Mouse (Mus musculus): ENCODE results near the gene Atp6v1g2. TPM values are rescaled to one million over a fixed set of nuclear protein-coding genes. Genes with fewer than 3 reads are reported as not detected.
A peak's percentile ranks its signal among the peaks of the same experiment; 100 is the strongest.

Atp6v1g2 gene
- polyA plus RNA-seq, 1 experiment from 2014 or later, result 78.1 TPM

GRCm38 (mm10) chr17:35200398-35200797 is 33.1 kb upstream of the Atp6v1g2 start:
- DNase-seq, result no peak
- ATAC-seq (ENCODE audit: low FRiP score, low TSS enrichment), result no peak
- Histone ChIP-seq H3K4me1 (ENCODE audit: control insufficient read depth, insufficient read depth, low read length) (peaks cover 6% of the 10 kb centered on the region; the same call in 1 of the 2 replicates), H3K9me3 (ENCODE audit: control insufficient read depth, low read length) (no peaks in the 10 kb centered on the region), H3K27me3 (ENCODE audit: control insufficient read depth, insufficient read depth, low read length) (peaks cover 20% of the 10 kb centered on the region), H3K9ac (replicated peaks; ENCODE audit: low read length) (no peak overlapping the region), H3K27ac (replicated peaks; ENCODE audit: low read depth, low read length) (no peak overlapping the region), H3K4me2 (ENCODE audit: low read length) (no peak overlapping the region), H3K4me3 (replicated peaks; ENCODE audit: low read depth, low read length) (no peak overlapping the region), H3K36me3 (ENCODE audit: control insufficient read depth, insufficient read depth, low read length) (no peaks in the 10 kb centered on the region)
- 87% methylated on average over 11 of the region's 11 CpGs for WGBS

DNA sequence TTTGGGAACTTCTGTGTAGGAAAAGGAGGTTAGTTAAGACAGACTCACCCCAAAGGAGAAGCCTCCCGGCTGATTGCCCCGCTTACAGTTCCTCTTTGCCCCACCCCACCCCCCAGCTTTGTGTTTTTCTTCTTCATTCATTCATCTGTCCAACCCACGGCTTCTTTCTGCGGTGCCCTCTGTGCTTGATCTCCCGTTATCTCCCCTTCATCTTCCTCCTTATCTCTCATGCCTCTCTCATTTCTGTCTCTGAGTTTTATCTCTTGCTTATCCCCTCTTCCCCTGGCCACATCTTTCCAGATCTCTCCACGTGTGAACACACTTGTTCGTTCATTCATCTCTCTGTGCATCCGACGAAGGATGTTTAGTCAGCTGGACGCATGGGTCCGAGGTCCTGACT is 32.3 kb upstream of the Atp6v1g2 start:
- DNase-seq (no peak), ATAC-seq (ENCODE audit: low FRiP score, low TSS enrichment) (no peak)
- Histone ChIP-seq H3K9ac (replicated peaks; ENCODE audit: low read length) (no peak overlapping the region), H3K4me1 (ENCODE audit: control insufficient read depth, insufficient read depth, low read length) (no peaks in the 10 kb centered on the region), H3K9me3 (ENCODE audit: control insufficient read depth, low read length) (no peaks in the 10 kb centered on the region), H3K27me3 (ENCODE audit: control insufficient read depth, insufficient read depth, low read length) (peaks cover 13% of the 10 kb centered on the region), H3K4me2 (ENCODE audit: low read length) (no peak overlapping the region), H3K27ac (replicated peaks; ENCODE audit: low read depth, low read length) (no peak overlapping the region), H3K4me3 (replicated peaks; ENCODE audit: low read depth, low read length) (no peak overlapping the region), H3K36me3 (ENCODE audit: control insufficient read depth, insufficient read depth, low read length) (no peaks in the 10 kb centered on the region)
- 80% methylated on average over 11 of the region's 11 CpGs for WGBS

GRCm38 (mm10) chr17:35201787-35202186 is 31.7 kb upstream of the Atp6v1g2 start, which contains the start of gene Tnf:
Gene Tnf (minus strand): TSS chr17:35202007.
- H3K36me3 ChIP-seq (ENCODE audit: control insufficient read depth, insufficient read depth, low read length), result no peaks in the 10 kb centered on the region
- ATAC-seq (ENCODE audit: low FRiP score, low TSS enrichment), result no peak

DNA sequence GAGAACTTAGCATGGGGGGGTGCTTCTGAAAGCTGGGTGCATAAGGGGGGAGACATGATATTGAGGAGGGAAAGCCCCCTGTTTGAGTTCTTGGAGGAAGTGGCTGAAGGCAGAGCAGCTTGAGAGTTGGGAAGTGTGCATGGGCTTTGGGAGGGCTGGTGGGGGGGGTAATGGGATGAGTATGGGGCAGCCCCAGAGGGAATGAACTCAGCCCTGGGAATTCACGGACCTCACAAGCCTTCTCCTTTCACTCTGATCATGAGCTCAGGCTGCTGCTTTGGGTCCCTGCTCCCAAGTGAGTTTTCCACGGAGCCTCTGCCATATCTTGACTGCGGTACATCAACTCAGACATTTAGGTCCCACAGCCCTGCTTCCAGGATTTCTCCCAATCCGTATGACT is 31.0 kb upstream of the Atp6v1g2 start:
- no peak for DNase-seq
- Histone ChIP-seq H3K9ac (replicated peaks; ENCODE audit: low read length) (no peak overlapping the region), H3K4me3 (replicated peaks; ENCODE audit: low read depth, low read length) (no peak overlapping the region), H3K4me1 (ENCODE audit: control insufficient read depth, insufficient read depth, low read length) (no peaks in the 10 kb centered on the region), H3K9me3 (ENCODE audit: control insufficient read depth, low read length) (no peaks in the 10 kb centered on the region), H3K36me3 (ENCODE audit: control insufficient read depth, insufficient read depth, low read length) (no peaks in the 10 kb centered on the region), H3K27ac (replicated peaks; ENCODE audit: low read depth, low read length) (no peak overlapping the region), H3K4me2 (ENCODE audit: low read length) (no peak overlapping the region), H3K27me3 (ENCODE audit: control insufficient read depth, insufficient read depth, low read length) (0 out of 2 replicates have a peak, but pooled peaks cover 3% of the 10 kb centered on the region)
- 78% methylated on average over 4 of the region's 4 CpGs for WGBS
- no peak for ATAC-seq (ENCODE audit: low FRiP score, low TSS enrichment)

More at GRCm38 (mm10) chr17:35201787-35202186, 31.7 kb upstream of the Atp6v1g2 start, which contains the start of gene Tnf:
- Histone ChIP-seq H3K4me2 (ENCODE audit: low read length) (no peak within 1 kb of the TSS), H3K4me3 (replicated peaks; ENCODE audit: low read depth, low read length) (no peak within 1 kb of the TSS), H3K9me3 (ENCODE audit: control insufficient read depth, low read length) (no peaks in the 10 kb centered on the region), H3K4me1 (ENCODE audit: control insufficient read depth, insufficient read depth, low read length) (no peaks in the 10 kb centered on the region), H3K27ac (replicated peaks; ENCODE audit: low read depth, low read length) (no peak within 1 kb of the TSS), H3K9ac (replicated peaks; ENCODE audit: low read length) (no peak within 1 kb of the TSS), H3K27me3 (ENCODE audit: control insufficient read depth, insufficient read depth, low read length) (peaks cover 6% of the 10 kb centered on the region; the same call in 1 of the 2 replicates)
- DNase-seq, result no peak
- WGBS, result 51% methylated on average over 13 of the region's 13 CpGs

DNA sequence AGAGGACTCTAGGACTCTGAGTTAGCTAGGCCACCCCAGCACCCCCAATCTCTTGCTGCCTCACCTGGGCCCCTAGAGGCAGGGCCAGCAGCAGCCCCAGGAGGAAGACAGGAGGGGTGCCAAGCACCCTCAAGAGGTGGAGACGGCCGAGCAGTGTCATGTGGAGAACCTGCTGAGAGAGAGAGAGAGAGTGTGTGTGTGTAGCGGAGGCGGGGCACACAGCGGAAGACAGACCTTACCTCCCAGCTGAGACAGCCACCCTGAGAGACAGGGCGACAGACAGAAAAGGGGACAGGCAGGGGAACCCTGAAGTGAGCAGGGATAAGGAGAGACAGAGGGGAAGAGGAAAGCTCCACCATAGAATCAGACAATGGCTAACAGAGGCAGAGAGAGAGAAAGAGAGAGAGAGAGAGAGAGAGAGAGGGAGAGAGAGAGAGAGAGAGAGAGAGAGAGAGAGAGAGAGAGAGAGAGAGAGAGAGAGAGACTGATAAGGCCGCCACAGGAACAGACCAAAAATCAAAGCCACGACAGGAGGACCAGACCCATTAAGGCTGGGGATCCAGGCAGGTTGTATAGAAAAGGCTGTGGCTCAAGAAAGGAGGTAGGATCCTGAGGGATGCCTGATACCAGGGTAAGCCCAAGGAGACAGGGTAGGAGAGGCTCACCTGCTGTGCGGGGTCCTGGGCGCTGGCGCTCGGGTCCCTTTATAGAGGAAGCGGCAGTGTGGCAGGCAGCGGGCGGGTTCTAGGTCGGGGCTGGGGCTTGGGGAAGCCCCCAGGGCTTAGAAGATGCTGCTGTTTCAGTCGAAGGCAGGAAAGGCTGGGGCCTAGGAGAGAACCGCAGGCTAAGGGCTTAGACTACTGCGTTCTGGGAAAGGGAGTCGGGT is 28.7 kb upstream of the Atp6v1g2 start, which contains the start of gene Lta:
Gene Lta, minus strand, starts transcription at position 858 of the 886 bp plus-strand sequence.
- no peak within 1 kb of the TSS for H3K27ac ChIP-seq (replicated peaks; ENCODE audit: low read depth, low read length)
- no peak for DNase-seq
- H3K36me3 ChIP-seq (ENCODE audit: control insufficient read depth, insufficient read depth, low read length), result no peaks in the 10 kb centered on the region
- 0 out of 2 replicates have a peak, but pooled peaks cover 3% of the 10 kb centered on the region for H3K27me3 ChIP-seq (ENCODE audit: control insufficient read depth, insufficient read depth, low read length)
- no peak within 1 kb of the TSS for H3K4me3 ChIP-seq (replicated peaks; ENCODE audit: low read depth, low read length)
- no peaks in the 10 kb centered on the region for H3K4me1 ChIP-seq (ENCODE audit: control insufficient read depth, insufficient read depth, low read length)
- H3K9ac ChIP-seq (replicated peaks; ENCODE audit: low read length), result 0 out of 2 replicates have a peak within 1 kb of the TSS, but pooled peaks have one; percentile 9
- 28% methylated on average over 20 of the region's 20 CpGs for WGBS
- H3K4me2 ChIP-seq (ENCODE audit: low read length), result no peak within 1 kb of the TSS
- no peak for ATAC-seq (ENCODE audit: low FRiP score, low TSS enrichment)
- no peaks in the 10 kb centered on the region for H3K9me3 ChIP-seq (ENCODE audit: control insufficient read depth, low read length)

GRCm38 (mm10) chr17:35205380-35205769 is 28.1 kb upstream of the Atp6v1g2 start:
- 58% methylated on average over 10 of the region's 10 CpGs for WGBS
- Histone ChIP-seq H3K27me3 (ENCODE audit: control insufficient read depth, insufficient read depth, low read length) (0 out of 2 replicates have a peak, but pooled peaks cover 3% of the 10 kb centered on the region), H3K4me3 (replicated peaks; ENCODE audit: low read depth, low read length) (no peak overlapping the region), H3K4me2 (ENCODE audit: low read length) (no peak overlapping the region), H3K4me1 (ENCODE audit: control insufficient read depth, insufficient read depth, low read length) (no peaks in the 10 kb centered on the region), H3K27ac (replicated peaks; ENCODE audit: low read depth, low read length) (no peak overlapping the region), H3K9me3 (ENCODE audit: control insufficient read depth, low read length) (no peaks in the 10 kb centered on the region), H3K36me3 (ENCODE audit: control insufficient read depth, insufficient read depth, low read length) (no peaks in the 10 kb centered on the region), H3K9ac (replicated peaks; ENCODE audit: low read length) (0 out of 2 replicates have a peak overlapping the region, but pooled peaks have one; percentile 9)
- DNase-seq (no peak), ATAC-seq (ENCODE audit: low FRiP score, low TSS enrichment) (no peak)

DNA sequence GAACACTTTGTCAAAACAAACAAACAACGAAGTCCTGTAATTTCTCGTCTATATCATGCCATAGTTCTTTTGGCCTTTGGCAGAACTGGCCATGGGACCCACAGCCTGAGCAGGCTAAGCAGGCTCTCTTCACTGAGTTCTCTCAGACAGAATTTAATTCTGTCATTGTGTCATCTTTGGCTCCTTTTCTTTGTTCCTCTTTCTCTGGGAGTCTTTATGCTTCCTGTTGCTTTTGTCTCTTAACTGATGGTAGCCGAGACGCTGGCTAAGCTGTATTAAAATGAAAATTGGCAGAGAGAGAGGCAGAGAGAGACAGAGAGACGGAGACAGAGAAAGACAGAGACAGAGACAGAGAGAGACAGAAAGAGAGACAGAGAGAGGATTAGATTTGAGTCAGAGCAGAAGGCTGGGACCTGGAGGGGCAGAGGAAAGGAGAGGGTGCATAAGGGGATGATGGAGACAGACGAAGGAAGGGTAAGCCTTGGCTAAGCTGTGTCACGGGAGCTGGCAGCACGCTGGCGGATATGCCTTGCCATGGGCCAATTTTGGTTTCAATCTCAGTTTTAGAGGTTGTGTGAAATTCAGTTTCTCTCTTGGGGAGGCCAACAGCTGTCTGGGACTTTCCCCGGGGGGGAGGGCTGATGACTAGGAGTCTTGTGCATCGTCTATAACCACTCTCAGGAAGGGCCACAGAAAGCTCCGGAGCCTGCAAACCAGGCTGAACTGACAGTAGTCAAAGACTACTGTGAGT is 23.5 kb upstream of the Atp6v1g2 start:
- Histone ChIP-seq H3K4me2 (ENCODE audit: low read length) (no peak overlapping the region), H3K27me3 (ENCODE audit: control insufficient read depth, insufficient read depth, low read length) (0 out of 2 replicates have a peak, but pooled peaks cover 2% of the 10 kb centered on the region), H3K9ac (replicated peaks; ENCODE audit: low read length) (no peak overlapping the region), H3K36me3 (ENCODE audit: control insufficient read depth, insufficient read depth, low read length) (no peaks in the 10 kb centered on the region), H3K4me3 (replicated peaks; ENCODE audit: low read depth, low read length) (no peak overlapping the region), H3K9me3 (ENCODE audit: control insufficient read depth, low read length) (no peaks in the 10 kb centered on the region), H3K4me1 (ENCODE audit: control insufficient read depth, insufficient read depth, low read length) (no peaks in the 10 kb centered on the region), H3K27ac (replicated peaks; ENCODE audit: low read depth, low read length) (no peak overlapping the region)
- no peak for ATAC-seq (ENCODE audit: low FRiP score, low TSS enrichment)
- DNase-seq, result no peak
- 68% methylated on average over 12 of the region's 12 CpGs for WGBS

DNA sequence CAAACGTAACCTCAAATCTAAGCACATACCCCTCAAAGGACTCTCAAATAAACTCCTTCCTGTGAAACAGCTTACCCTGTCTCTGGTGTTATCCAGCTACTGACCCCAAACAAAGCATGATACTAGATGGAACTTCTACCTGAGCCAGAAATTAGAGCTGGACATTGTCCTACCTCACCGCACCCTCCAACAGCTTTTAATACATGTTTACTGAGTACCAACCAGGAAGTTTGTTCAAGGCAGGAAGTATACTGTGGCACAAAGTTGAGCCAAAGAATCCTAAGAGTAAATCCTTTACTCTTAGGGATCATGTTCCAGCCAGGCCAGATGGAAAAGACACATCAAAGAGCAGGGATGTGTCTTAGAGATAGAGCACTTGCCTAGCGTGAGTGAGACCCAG is 22.9 kb upstream of the Atp6v1g2 start:
- DNase-seq (no peak), ATAC-seq (ENCODE audit: low FRiP score, low TSS enrichment) (no peak)
- 89% methylated on average over 3 of the region's 3 CpGs for WGBS

More for the DNA sequence above, 22.9 kb upstream of the Atp6v1g2 start:
- Histone ChIP-seq H3K4me2 (ENCODE audit: low read length) (no peak overlapping the region), H3K4me1 (ENCODE audit: control insufficient read depth, insufficient read depth, low read length) (no peaks in the 10 kb centered on the region), H3K4me3 (replicated peaks; ENCODE audit: low read depth, low read length) (no peak overlapping the region), H3K27ac (replicated peaks; ENCODE audit: low read depth, low read length) (no peak overlapping the region), H3K9ac (replicated peaks; ENCODE audit: low read length) (no peak overlapping the region), H3K9me3 (ENCODE audit: control insufficient read depth, low read length) (no peaks in the 10 kb centered on the region), H3K27me3 (ENCODE audit: control insufficient read depth, insufficient read depth, low read length) (no peaks in the 10 kb centered on the region), H3K36me3 (ENCODE audit: control insufficient read depth, insufficient read depth, low read length) (no peaks in the 10 kb centered on the region)
